Mouse (Mus musculus) neural tube, embryonic 14.5 days (tissue): ENCODE results near the gene Map2k2. TPM values are rescaled to one million over a fixed set of nuclear protein-coding genes. Genes with fewer than 3 reads are reported as not detected.

Experiments
- ATAC-seq: fragments of 200-750 bp; cut with Nextera tagmentation; 2 replicates; pipeline ENCODE4 v1.8.0; 2017; ENCODE audit warnings: low read depth, mild to moderate bottlenecking, moderate TSS enrichment, moderate library complexity
- H3K27ac ChIP-seq: fragments of 300-500 bp; sonication (generic); 2 replicates; pipeline ENCODE4 v1.5.1; 2014; ENCODE audit warnings: low read depth, mild to moderate bottlenecking, control low read depth, low read length, moderate library complexity, mixed read lengths
- H3K27me3 ChIP-seq: fragments of 300-500 bp; sonication (generic); 2 replicates; pipeline ENCODE4 v1.6.1; 2014; ENCODE audit warnings: low read length; ENCODE audit not compliant: control insufficient read depth, insufficient read depth
- H3K36me3 ChIP-seq: fragments of 300-500 bp; sonication (generic); 2 replicates; pipeline ENCODE4 v1.6.1; 2014; ENCODE audit warnings: low read length, mixed read lengths; ENCODE audit not compliant: control insufficient read depth, insufficient read depth
- H3K4me1 ChIP-seq: fragments of 300-500 bp; sonication (generic); 2 replicates; pipeline ENCODE4 v1.6.1; 2014; ENCODE audit warnings: low read length; ENCODE audit not compliant: control insufficient read depth, insufficient read depth
- H3K4me2 ChIP-seq: fragments of 300-500 bp; sonication (generic); 2 replicates; pipeline ENCODE4 v1.6.1; 2014; ENCODE audit warnings: mild to moderate bottlenecking, low read depth, low read length, control low read depth
- H3K4me3 ChIP-seq: fragments of 300-500 bp; sonication (generic); 2 replicates; pipeline ENCODE4 v1.5.1; 2014; ENCODE audit warnings: low read depth, low read length, control low read depth, mixed read lengths
- H3K9ac ChIP-seq: fragments of 300-500 bp; sonication (generic); replicated peaks from 2 replicates; pipeline ENCODE4 v1.6.1; 2014; ENCODE audit warnings: low read depth, mild to moderate bottlenecking, control low read depth, low read length, mixed read lengths
- H3K9me3 ChIP-seq: fragments of 300-500 bp; sonication (generic); 2 replicates; pipeline ENCODE4 v1.6.1; 2016; ENCODE audit warnings: low read length; ENCODE audit not compliant: control insufficient read depth
- WGBS: fragments of 180-500 bp; shearing (Covaris S2); extraction: QIAGEN DNeasy Blood & Tissue Kit; methylation state at CpG from one replicate; pipeline ENCODE4 v1.1.7; 2014; 5-methylcytosine and 5-hydroxymethylcytosine counted together
- polyA plus RNA-seq: library from polyadenylated mRNA; unstranded; fragments of >200 nt; fragmentation: Nextera tagmentation; extraction: Ambion mirVana; gene quantifications from 2 replicates; pipeline ENCODE4 v1.2.1, GENCODE M21; 2014

The Map2k2 gene
- polyA plus RNA-seq, 1 experiment from 2014 or later, result 228 TPM

DNA sequence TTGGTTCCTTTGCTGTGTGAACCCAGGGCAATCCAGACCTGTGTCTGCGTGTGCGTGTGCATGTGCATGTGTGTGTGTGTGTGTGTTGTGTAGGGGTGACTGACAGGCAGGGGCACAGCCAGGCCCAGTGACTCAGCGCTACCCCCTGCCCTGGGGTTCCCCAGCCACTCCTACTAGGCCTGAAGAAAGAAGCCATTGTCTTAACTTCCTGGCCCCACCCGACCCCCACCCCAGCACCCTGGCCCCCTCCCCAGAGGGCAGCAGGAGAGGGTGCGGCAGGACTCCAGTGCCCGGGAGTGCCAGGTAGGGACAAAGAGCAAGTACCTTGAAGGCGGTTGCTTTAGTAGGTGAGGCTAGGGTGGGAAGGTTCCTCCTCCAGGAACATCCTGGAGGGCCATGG, 40.1 kb downstream of the Map2k2 start:
- Histone ChIP-seq H3K27me3 (no peaks in the 10 kb centered on the region), H3K4me3 (no peak overlapping the region), H3K9ac (0 out of 2 replicates have a peak overlapping the region, but pooled peaks have one; percentile 12), H3K9me3 (no peaks in the 10 kb centered on the region), H3K4me1 (peaks cover 12% of the 10 kb centered on the region), H3K4me2 (no peak overlapping the region), H3K27ac (no peak overlapping the region), H3K36me3 (peaks cover 59% of the 10 kb centered on the region)
- WGBS, result 85% methylated on average over 7 of the region's 7 CpGs
- ATAC-seq, result no peak

DNA sequence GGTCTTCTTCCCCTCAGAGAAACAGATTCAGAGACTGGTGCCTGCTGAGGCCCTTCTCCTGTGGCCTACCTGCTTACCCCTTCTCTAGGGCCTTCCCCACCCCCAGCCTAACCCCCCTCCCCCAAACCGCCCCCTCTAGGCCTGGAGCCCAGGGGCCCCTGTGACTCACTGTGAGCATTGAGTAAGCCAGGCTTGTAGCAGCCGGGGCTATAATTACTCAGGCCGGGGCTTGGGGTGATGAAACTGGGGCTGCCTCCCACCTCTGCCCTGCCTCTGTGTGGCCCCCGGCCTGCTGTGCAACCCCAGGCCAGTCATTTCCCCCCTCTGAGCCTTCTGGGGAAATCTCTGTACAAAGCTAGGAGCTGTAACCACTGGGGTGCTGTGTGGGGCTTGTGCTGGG, 40.6 kb downstream of the Map2k2 start:
- no peak overlapping the region for H3K27ac ChIP-seq
- H3K4me2 ChIP-seq, result no peak overlapping the region
- 93% methylated on average over 4 of the region's 4 CpGs for WGBS
- H3K4me1 ChIP-seq, result peaks cover 8% of the 10 kb centered on the region
- no peaks in the 10 kb centered on the region for H3K27me3 ChIP-seq
- H3K9me3 ChIP-seq, result no peaks in the 10 kb centered on the region
- 0 out of 2 replicates have a peak overlapping the region, but pooled peaks have one; percentile 12 for H3K9ac ChIP-seq
- H3K4me3 ChIP-seq, result no peak overlapping the region
- peaks cover 59% of the 10 kb centered on the region for H3K36me3 ChIP-seq
- no peak for ATAC-seq

DNA sequence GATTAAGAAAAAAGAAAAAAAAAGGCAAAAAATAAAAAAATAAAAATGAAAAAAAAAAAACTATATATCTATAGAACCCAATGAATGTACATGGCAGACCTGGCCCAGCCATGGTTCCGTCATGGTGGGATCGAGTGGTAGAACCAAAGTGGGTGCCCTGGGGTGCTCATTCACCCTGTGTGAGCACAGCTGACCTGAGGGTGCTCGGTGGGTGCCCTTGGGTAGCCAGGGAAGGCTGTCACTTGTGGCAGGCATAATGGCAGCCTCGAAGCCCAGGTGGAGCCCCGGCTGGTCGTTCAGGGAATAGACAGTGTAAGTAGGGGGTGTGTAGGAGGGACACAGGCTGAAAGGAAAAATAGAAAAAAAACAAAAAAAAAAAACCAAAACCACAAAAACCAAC, 45.5 kb downstream of the Map2k2 start:
- no peaks in the 10 kb centered on the region for H3K27me3 ChIP-seq
- 67% methylated on average over 6 of the region's 6 CpGs for WGBS
- H3K36me3 ChIP-seq, result peaks cover 72% of the 10 kb centered on the region
- H3K4me2 ChIP-seq, result no peak overlapping the region
- H3K9me3 ChIP-seq, result no peaks in the 10 kb centered on the region
- no peaks in the 10 kb centered on the region for H3K4me1 ChIP-seq
- no peak overlapping the region for H3K27ac ChIP-seq
- ATAC-seq, result no peak
- no peak overlapping the region for H3K9ac ChIP-seq
- no peak overlapping the region for H3K4me3 ChIP-seq

GRCm38 (mm10) chr10:81152609-81153008, 46.9 kb downstream of the Map2k2 start:
- 86% methylated on average over 12 of the region's 12 CpGs for WGBS
- no peak for ATAC-seq
- no peak overlapping the region for H3K27ac ChIP-seq

DNA sequence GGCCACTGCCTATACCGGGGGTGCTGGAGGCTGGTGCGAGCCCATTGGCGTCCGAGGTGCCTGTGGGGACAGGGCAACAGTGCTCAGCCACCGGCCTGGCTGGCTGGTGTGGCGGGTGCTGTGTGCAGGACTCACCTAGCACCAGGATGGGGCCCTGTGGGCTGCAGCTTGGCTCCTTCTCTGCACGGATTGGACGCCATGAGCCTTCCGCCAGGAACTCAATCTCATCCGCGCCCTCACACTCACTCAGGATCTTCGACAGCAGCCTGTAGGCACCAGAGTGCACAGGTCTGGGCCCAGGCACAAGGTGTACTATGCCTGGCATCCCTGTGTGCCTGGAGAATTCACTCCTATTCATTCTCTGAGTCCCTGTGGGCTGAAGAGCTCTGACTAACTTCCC, 48.6 kb downstream of the Map2k2 start:
- no peaks in the 10 kb centered on the region for H3K27me3 ChIP-seq

More at GRCm38 (mm10) chr10:81152609-81153008, 46.9 kb downstream of the Map2k2 start:
- H3K4me2 ChIP-seq, result no peak overlapping the region
- H3K9me3 ChIP-seq, result no peaks in the 10 kb centered on the region
- H3K36me3 ChIP-seq, result peaks cover 73% of the 10 kb centered on the region
- H3K27me3 ChIP-seq, result no peaks in the 10 kb centered on the region
- H3K4me1 ChIP-seq, result no peaks in the 10 kb centered on the region
- H3K4me3 ChIP-seq, result no peak overlapping the region
- H3K9ac ChIP-seq, result no peak overlapping the region

DNA sequence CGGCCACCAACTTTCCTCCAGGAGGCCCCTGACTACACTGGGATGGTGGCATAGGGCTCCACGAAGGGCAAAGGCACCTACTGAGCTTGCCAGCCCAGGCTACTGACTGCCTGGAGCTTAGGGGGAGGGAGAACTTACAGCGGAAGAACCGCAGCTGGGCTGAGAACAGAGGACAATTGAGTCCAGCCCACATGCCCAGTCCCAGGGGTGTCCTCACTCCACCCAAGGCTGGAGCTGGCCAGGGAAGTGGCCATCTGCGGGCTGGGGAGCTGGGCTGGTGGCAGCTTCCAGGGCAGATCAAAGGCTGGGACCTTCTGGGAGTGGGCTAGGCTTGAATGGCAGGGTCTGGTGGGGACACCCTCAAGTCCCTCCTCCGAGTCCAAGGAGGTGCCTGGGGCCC, 49.0 kb downstream of the Map2k2 start:
- WGBS, result 72% methylated on average over 6 of the region's 6 CpGs
- no peak overlapping the region for H3K9ac ChIP-seq
- no peak overlapping the region for H3K27ac ChIP-seq
- H3K9me3 ChIP-seq, result no peaks in the 10 kb centered on the region
- no peak for ATAC-seq
- H3K4me3 ChIP-seq, result no peak overlapping the region
- peaks cover 60% of the 10 kb centered on the region for H3K36me3 ChIP-seq
- no peak overlapping the region for H3K4me2 ChIP-seq
- no peaks in the 10 kb centered on the region for H3K27me3 ChIP-seq
- H3K4me1 ChIP-seq, result no peaks in the 10 kb centered on the region

More for the DNA sequence above, 48.6 kb downstream of the Map2k2 start:
- Histone ChIP-seq H3K36me3 (peaks cover 64% of the 10 kb centered on the region), H3K9me3 (no peaks in the 10 kb centered on the region), H3K4me2 (no peak overlapping the region), H3K4me3 (no peak overlapping the region), H3K27ac (no peak overlapping the region), H3K4me1 (no peaks in the 10 kb centered on the region), H3K9ac (no peak overlapping the region)
- WGBS, result 88% methylated on average over 12 of the region's 12 CpGs
- no peak for ATAC-seq

DNA sequence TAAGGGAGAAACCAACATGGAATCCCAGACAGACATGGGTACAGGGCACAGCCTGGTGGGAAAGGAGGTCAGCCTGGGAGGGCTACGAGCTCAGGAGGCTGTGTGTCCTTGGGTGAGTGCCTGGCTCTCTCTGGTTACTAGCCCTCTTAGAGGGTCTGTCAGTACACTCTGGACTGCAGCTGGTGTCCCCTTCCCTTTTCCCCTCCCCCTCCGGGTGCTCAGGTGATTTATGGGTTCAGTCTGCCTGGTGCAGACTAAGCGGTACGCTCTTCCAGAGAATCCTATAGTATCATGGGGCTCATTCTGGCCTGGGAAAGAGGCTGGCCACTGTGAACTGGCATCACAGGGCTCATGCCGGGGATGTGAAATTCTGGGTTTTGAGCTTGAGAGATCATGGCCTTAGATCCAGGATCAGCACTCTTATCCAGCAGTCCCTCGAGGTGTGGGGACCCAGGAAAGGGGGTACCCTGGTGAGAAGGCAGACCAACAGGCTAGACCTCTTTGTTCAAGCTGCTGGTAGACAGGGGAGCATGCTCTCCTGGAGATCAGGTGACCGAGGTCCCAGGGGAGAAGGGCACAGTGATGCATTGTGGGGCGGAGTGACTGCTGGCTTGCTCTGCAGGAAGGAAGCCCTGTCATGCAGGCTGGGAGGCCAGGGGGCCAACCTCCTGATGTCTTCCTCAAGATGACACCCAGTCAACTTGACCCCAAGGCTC, 56.0 kb downstream of the Map2k2 start:
- no peak overlapping the region for H3K4me2 ChIP-seq
- H3K27me3 ChIP-seq, result no peaks in the 10 kb centered on the region
- no peak overlapping the region; the same call in 1 of the 2 replicates for H3K27ac ChIP-seq
- H3K9ac ChIP-seq, result 0 out of 2 replicates have a peak overlapping the region, but pooled peaks have one; percentile 18
- ATAC-seq, result peak; percentile 48
- peaks cover 8% of the 10 kb centered on the region for H3K4me1 ChIP-seq
- H3K4me3 ChIP-seq, result no peak overlapping the region
- H3K36me3 ChIP-seq, result peaks cover 29% of the 10 kb centered on the region
- H3K9me3 ChIP-seq, result no peaks in the 10 kb centered on the region
- WGBS, result 47% methylated on average over 8 of the region's 8 CpGs

- Histone ChIP-seq H3K4me2 (no peak overlapping the region), H3K27ac (no peak overlapping the region; the same call in 1 of the 2 replicates), H3K4me3 (no peak overlapping the region), H3K4me1 (peaks cover 11% of the 10 kb centered on the region), H3K27me3 (no peaks in the 10 kb centered on the region), H3K36me3 (peaks cover 23% of the 10 kb centered on the region), H3K9me3 (no peaks in the 10 kb centered on the region), H3K9ac (no peak overlapping the region)
- 66% methylated on average over 2 of the region's 2 CpGs for WGBS
- no peak for ATAC-seq
Observed at GRCm38 (mm10) chr10:81162318-81162652, 56.6 kb downstream of the Map2k2 start.

DNA sequence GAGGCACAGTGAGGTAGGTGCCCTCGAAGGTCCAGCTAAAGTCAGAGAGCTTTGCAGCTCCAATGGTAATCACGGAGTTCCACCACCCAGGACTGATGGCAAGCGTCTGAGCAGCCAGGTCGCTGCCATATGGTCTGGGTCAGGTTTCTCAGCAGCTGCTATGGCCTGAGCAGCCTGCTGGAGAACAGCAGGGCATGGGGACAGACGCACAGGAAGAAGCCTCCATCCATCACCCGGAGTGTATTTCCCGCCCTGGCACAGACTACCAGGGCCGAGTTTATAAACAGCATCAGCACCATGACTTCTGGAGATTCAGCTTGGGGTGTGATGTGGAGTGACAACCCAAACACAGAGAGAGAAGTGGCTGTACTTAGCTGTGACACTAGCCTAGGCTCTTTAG, 59.4 kb downstream of the Map2k2 start:
- WGBS, result 79% methylated on average over 8 of the region's 8 CpGs
- Histone ChIP-seq H3K36me3 (peaks cover 14% of the 10 kb centered on the region), H3K4me3 (no peak overlapping the region), H3K4me1 (peaks cover 17% of the 10 kb centered on the region), H3K27me3 (no peaks in the 10 kb centered on the region), H3K9me3 (no peaks in the 10 kb centered on the region), H3K27ac (no peak overlapping the region), H3K4me2 (no peak overlapping the region), H3K9ac (no peak overlapping the region)
- ATAC-seq, result no peak
